Mouse (Mus musculus) thymus, adult 18-20 months (tissue): ENCODE results near the gene Kif12.

ENCODE experiments used
- DNase-seq, 2 experiments: peaks; one replicate each; pipeline ENCODE4 v3.0.0; 2022; ENCODE audit warnings: mixed read lengths in 2 of 2

The Kif12 gene

GRCm38 (mm10) chr4:63158192-63158591 is 13.7 kb downstream of the Kif12 start:
- no peak for DNase-seq

- no peak for DNase-seq
These were observed 15.0 kb downstream of the Kif12 start for GRCm38 (mm10) chr4:63156726-63157634.

DNA sequence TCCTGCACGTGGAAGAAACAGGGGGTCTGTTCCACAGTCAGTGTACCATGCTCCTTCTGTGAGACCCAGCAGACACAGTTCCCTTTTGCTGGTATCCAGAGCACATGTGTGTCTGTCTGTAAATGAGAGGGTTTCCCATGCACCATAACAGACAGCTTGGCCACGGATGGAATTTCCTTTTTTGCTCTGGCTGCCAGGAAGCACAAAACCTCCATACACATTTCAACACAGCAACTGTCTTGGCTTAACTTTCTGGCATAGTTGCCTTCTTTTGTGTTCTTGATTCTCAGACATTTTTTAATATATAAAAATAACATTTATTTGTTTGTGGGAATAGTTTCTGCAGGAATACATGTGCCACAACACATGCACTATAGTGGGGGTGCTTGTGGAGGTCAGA is 16.3 kb downstream of the Kif12 start:
- no peak for DNase-seq

GRCm38 (mm10) chr4:63154699-63155098 is 17.2 kb downstream of the Kif12 start, which contains the start of gene Ambp:
Gene Ambp (minus strand): TSS chr4:63154799.
- DNase-seq = no peak

- no peak for DNase-seq
These were observed 17.9 kb downstream of the Kif12 start for GRCm38 (mm10) chr4:63154028-63154427.

GRCm38 (mm10) chr4:63151127-63151526 is 20.8 kb downstream of the Kif12 start:
- no peak for DNase-seq

DNA sequence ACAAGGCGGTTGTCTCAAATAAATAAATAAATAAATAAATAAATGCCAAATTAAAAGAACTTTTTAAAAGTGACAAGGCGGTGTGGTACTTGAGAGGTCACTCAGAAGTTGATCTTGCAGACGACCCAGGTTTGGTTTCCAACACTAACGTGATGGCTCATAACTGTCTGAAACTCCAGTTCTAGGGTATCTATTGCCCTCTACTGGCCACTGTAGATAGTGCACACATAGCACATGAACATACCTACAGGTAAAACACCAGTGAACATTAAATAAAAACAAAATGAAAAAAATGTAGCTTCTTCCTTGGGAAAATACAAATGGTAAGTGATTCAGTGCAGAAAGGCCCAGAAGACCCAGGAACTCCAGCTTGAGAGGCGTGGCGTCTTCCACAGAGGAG is 24.7 kb downstream of the Kif12 start:
- DNase-seq = no peak

GRCm38 (mm10) chr4:63129891-63130624 is 41.9 kb downstream of the Kif12 start:
- no peak for DNase-seq

DNA sequence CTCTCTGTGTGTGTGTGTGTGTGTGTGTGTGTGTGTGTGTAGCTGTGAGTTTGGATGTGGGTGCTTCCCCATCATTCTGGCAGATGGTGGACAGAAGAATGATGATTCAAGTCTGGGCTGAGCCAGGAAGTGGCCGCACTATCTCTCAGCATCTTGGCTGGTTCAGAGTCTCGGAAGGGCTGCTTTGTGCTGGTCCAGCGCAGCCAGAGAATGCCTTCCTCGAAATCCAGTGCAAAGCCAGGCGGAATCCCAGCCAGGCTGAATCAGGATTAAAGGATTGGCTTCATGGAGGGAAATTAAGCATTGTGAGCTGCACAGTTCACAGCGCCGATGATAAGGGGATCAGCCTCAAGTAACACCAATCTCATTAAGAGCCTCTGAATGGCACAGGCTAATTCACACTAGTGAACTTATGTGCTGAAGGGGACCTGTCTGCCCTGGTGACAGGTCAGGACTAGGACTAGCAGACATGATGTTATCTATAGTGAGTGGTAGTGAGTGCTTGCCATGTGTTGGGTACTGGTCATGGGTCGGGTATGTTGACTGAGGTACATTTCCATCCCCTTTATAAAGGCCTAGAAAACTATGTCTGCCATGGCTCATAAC is 47.0 kb downstream of the Kif12 start:
- DNase-seq = no peak

DNA sequence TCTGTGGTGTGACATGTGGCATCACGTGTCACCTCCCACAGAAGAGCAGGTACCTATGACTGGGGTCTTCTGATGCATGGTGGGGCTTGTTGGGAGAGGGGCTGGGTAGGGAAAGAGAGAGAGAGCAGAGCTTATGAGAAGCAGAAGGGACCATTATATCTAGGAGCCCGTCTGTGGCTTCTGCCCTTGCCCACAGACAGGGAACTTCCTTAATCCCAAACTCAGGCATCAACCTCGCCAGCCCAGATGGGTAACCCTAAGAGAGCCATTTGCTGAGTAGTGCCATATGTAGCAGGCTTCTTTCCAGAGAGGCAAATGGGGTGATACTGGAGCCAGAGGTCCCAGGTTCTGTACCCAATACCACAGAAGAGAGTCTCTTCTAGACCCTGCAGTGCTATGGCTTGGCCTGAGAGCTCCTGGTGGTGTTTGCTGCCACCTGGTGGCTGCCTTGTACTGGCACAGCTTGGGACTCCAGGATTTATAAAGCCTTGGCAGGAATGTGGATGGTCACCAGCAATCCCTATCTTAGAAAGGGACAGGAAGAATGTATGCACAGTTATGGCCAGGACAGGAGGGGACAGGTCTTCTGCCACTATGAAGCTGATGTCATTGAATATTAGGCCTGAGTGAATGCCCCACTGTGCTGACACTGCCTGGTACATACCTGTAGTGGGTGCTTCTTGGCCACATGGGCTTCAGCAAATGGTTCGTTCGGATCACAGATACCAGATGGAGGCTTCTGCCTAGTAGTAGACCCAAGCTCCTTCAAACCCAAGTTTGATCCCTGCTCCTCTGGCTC is 53.1 kb downstream of the Kif12 start:
- DNase-seq = peak; percentile 46 to 61
